Mouse (Mus musculus) hindbrain, embryonic 12.5 days (tissue): ENCODE measurements at regions not wholly inside any gene's neighbourhood (a gene's known extent, or its start where the extent isn't known, plus 50 kb on each side); places are given as distances from the start of the nearest gene placed in this dataset.

ENCODE experiments used
- ATAC-seq: fragments of 200-750 bp; cut with Nextera tagmentation; 2 replicates; pipeline ENCODE4 v1.8.0; 2017; ENCODE audit warnings: moderate TSS enrichment; ENCODE audit not compliant: low FRiP score
- H3K27ac ChIP-seq: fragments of 300-500 bp; sonication (generic); 2 replicates; pipeline ENCODE4 v1.5.1; 2016; ENCODE audit warnings: mild to moderate bottlenecking
- H3K27me3 ChIP-seq: fragments of 300-500 bp; sonication (generic); 2 replicates; pipeline ENCODE4 v1.6.1; 2016; ENCODE audit warnings: mild to moderate bottlenecking
- H3K36me3 ChIP-seq: fragments of 300-500 bp; sonication (generic); 2 replicates; pipeline ENCODE4 v1.6.1; 2016; ENCODE audit warnings: mild to moderate bottlenecking
- H3K4me1 ChIP-seq: fragments of 300-500 bp; sonication (generic); 2 replicates; pipeline ENCODE4 v1.6.1; 2016
- H3K4me2 ChIP-seq: fragments of 300-500 bp; sonication (generic); replicated peaks from 2 replicates; pipeline ENCODE4 v1.6.1; 2016; ENCODE audit warnings: mild to moderate bottlenecking
- H3K4me3 ChIP-seq: fragments of 300-500 bp; sonication (generic); 2 replicates; pipeline ENCODE4 v1.5.1; 2016; ENCODE audit warnings: mild to moderate bottlenecking
- H3K9ac ChIP-seq: fragments of 300-500 bp; sonication (generic); 2 replicates; pipeline ENCODE4 v1.6.1; 2016; ENCODE audit warnings: mild to moderate bottlenecking, moderate library complexity
- H3K9me3 ChIP-seq: fragments of 300-500 bp; sonication (generic); replicated peaks from 2 replicates; pipeline ENCODE4 v1.6.1; 2016; ENCODE audit warnings: mild to moderate bottlenecking
- whole genome bisulfite sequencing: fragments of 180-500 bp; shearing (Covaris S2); methylation state at CpG from one replicate; pipeline ENCODE4 v1.1.7; 2016; 5-methylcytosine and 5-hydroxymethylcytosine counted together

- no peak overlapping the region for H3K9ac ChIP-seq
Observed at GRCm38 (mm10) chr2:118015182-118015581, 96.5 kb upstream of the Thbs1 start.

GRCm38 (mm10) chr2:118025829-118026735 lies 85.6 kb upstream of the Thbs1 start:
- WGBS, result 73% methylated on average over 6 of the region's 6 CpGs
- H3K27ac ChIP-seq, result no peak overlapping the region
- ATAC-seq, result no peak

More at GRCm38 (mm10) chr2:118015182-118015581, 96.5 kb upstream of the Thbs1 start:
- H3K4me2 ChIP-seq, result no peak overlapping the region
- ATAC-seq, result no peak
- no peaks in the 10 kb centered on the region for H3K9me3 ChIP-seq
- H3K4me3 ChIP-seq, result no peak overlapping the region
- no peaks in the 10 kb centered on the region for H3K27me3 ChIP-seq
- H3K27ac ChIP-seq, result no peak overlapping the region
- 76% methylated on average over 1 of the region's 1 CpGs for WGBS
- H3K4me1 ChIP-seq, result no peaks in the 10 kb centered on the region
- H3K36me3 ChIP-seq, result no peaks in the 10 kb centered on the region

GRCm38 (mm10) chr2:118028881-118029280 lies 82.8 kb upstream of the Thbs1 start:
- no peaks in the 10 kb centered on the region for H3K27me3 ChIP-seq
- no peak overlapping the region for H3K4me2 ChIP-seq
- H3K9ac ChIP-seq, result no peak overlapping the region
- no peak for ATAC-seq
- WGBS, result 89% methylated on average over 1 of the region's 1 CpGs
- H3K4me3 ChIP-seq, result no peak overlapping the region
- H3K9me3 ChIP-seq, result no peaks in the 10 kb centered on the region
- H3K27ac ChIP-seq, result no peak overlapping the region
- no peaks in the 10 kb centered on the region for H3K4me1 ChIP-seq
- H3K36me3 ChIP-seq, result no peaks in the 10 kb centered on the region

More at GRCm38 (mm10) chr2:118025829-118026735, 85.6 kb upstream of the Thbs1 start:
- no peaks in the 10 kb centered on the region for H3K36me3 ChIP-seq
- no peak overlapping the region for H3K4me3 ChIP-seq
- H3K4me2 ChIP-seq, result no peak overlapping the region
- H3K9me3 ChIP-seq, result no peaks in the 10 kb centered on the region
- H3K9ac ChIP-seq, result no peak overlapping the region
- no peaks in the 10 kb centered on the region for H3K27me3 ChIP-seq
- H3K4me1 ChIP-seq, result no peaks in the 10 kb centered on the region

- Histone ChIP-seq H3K4me2 (no peak overlapping the region), H3K9ac (no peak overlapping the region), H3K27me3 (no peaks in the 10 kb centered on the region), H3K36me3 (no peaks in the 10 kb centered on the region), H3K4me1 (no peaks in the 10 kb centered on the region), H3K27ac (no peak overlapping the region), H3K4me3 (no peak overlapping the region), H3K9me3 (no peaks in the 10 kb centered on the region)
- ATAC-seq, result no peak
- WGBS, result 67% methylated on average over 1 of the region's 1 CpGs
Observed at GRCm38 (mm10) chr2:118029470-118030108, 82.1 kb upstream of the Thbs1 start.

- no peaks in the 10 kb centered on the region for H3K36me3 ChIP-seq
- H3K4me1 ChIP-seq, result no peaks in the 10 kb centered on the region
- no peak overlapping the region for H3K9ac ChIP-seq
- H3K27ac ChIP-seq, result no peak overlapping the region
- H3K27me3 ChIP-seq, result no peaks in the 10 kb centered on the region
- no peak overlapping the region for H3K4me2 ChIP-seq
- no peak overlapping the region for H3K4me3 ChIP-seq
- ATAC-seq, result no peak
- no peaks in the 10 kb centered on the region for H3K9me3 ChIP-seq
- 76% methylated on average over 2 of the region's 2 CpGs for WGBS
Observed at GRCm38 (mm10) chr2:118031662-118032061, 80.0 kb upstream of the Thbs1 start.

- 86% methylated on average over 4 of the region's 4 CpGs for WGBS
- Histone ChIP-seq H3K9ac (no peak overlapping the region), H3K27ac (no peak overlapping the region), H3K36me3 (no peaks in the 10 kb centered on the region), H3K4me2 (no peak overlapping the region), H3K4me1 (no peaks in the 10 kb centered on the region), H3K9me3 (no peaks in the 10 kb centered on the region), H3K4me3 (no peak overlapping the region), H3K27me3 (no peaks in the 10 kb centered on the region)
- no peak for ATAC-seq
Observed at GRCm38 (mm10) chr2:118033377-118033776, 78.3 kb upstream of the Thbs1 start.

- WGBS, result 88% methylated on average over 3 of the region's 3 CpGs
- no peak overlapping the region for H3K4me2 ChIP-seq
Observed at GRCm38 (mm10) chr2:118034026-118034425, 77.7 kb upstream of the Thbs1 start.

GRCm38 (mm10) chr2:118035333-118035732 lies 76.3 kb upstream of the Thbs1 start:
- Histone ChIP-seq H3K27ac (no peak overlapping the region), H3K9ac (no peak overlapping the region), H3K4me1 (no peaks in the 10 kb centered on the region), H3K4me3 (no peak overlapping the region), H3K9me3 (no peaks in the 10 kb centered on the region), H3K27me3 (no peaks in the 10 kb centered on the region), H3K36me3 (no peaks in the 10 kb centered on the region), H3K4me2 (no peak overlapping the region)
- 93% methylated on average over 1 of the region's 1 CpGs for WGBS
- ATAC-seq, result no peak

More at GRCm38 (mm10) chr2:118034026-118034425, 77.7 kb upstream of the Thbs1 start:
- Histone ChIP-seq H3K36me3 (no peaks in the 10 kb centered on the region), H3K4me1 (no peaks in the 10 kb centered on the region), H3K9ac (no peak overlapping the region), H3K27me3 (no peaks in the 10 kb centered on the region), H3K4me3 (no peak overlapping the region), H3K27ac (no peak overlapping the region), H3K9me3 (no peaks in the 10 kb centered on the region)
- no peak for ATAC-seq

- Histone ChIP-seq H3K27ac (no peak overlapping the region), H3K27me3 (no peaks in the 10 kb centered on the region), H3K36me3 (no peaks in the 10 kb centered on the region), H3K4me3 (no peak overlapping the region), H3K9ac (no peak overlapping the region), H3K4me1 (no peaks in the 10 kb centered on the region), H3K9me3 (no peaks in the 10 kb centered on the region), H3K4me2 (no peak overlapping the region)
- ATAC-seq, result no peak
- WGBS, result 92% methylated on average over 16 of the region's 16 CpGs
Observed at GRCm38 (mm10) chr2:118038859-118039818, 72.5 kb upstream of the Thbs1 start.

GRCm38 (mm10) chr2:118039819-118040206 lies 71.9 kb upstream of the Thbs1 start:
- Histone ChIP-seq H3K9ac (no peak overlapping the region), H3K4me2 (no peak overlapping the region), H3K36me3 (no peaks in the 10 kb centered on the region), H3K4me1 (no peaks in the 10 kb centered on the region), H3K9me3 (no peaks in the 10 kb centered on the region), H3K27me3 (no peaks in the 10 kb centered on the region), H3K4me3 (no peak overlapping the region), H3K27ac (no peak overlapping the region)
- WGBS, result 68% methylated on average over 4 of the region's 4 CpGs
- ATAC-seq, result no peak

- no peak overlapping the region for H3K27ac ChIP-seq
- no peak overlapping the region for H3K4me3 ChIP-seq
- WGBS, result 84% methylated on average over 5 of the region's 5 CpGs
- H3K4me2 ChIP-seq, result no peak overlapping the region
- H3K27me3 ChIP-seq, result no peaks in the 10 kb centered on the region
- H3K4me1 ChIP-seq, result no peaks in the 10 kb centered on the region
- no peak for ATAC-seq
- no peaks in the 10 kb centered on the region for H3K36me3 ChIP-seq
- H3K9ac ChIP-seq, result no peak overlapping the region
- H3K9me3 ChIP-seq, result no peaks in the 10 kb centered on the region
Observed at GRCm38 (mm10) chr2:118042380-118043055, 69.2 kb upstream of the Thbs1 start.
